Mouse (Mus musculus): ENCODE results near the gene Isg15.

DNA sequence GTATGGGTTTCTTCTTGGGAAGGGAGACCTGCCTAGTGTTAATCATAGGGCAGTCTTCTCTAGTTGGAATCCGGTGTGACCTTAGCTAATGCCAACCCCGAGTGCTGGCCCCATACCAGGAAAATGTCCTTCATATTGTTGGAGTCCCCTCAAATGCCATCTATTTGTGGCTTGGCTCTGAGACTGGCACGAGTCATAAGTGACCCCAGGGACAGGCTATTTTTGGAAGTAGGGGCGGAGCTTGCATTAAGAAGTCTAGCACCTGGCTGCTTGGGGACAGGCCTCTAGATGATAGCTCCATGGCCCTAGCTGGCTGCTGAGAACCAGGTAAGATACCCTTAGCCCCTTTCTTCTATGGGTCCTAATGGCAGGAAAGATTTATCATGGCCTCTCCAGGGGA, 15.0 kb upstream of the Isg15 start, which contains the start of gene Perm1:
- TF ChIP-seq GATA1 (IDR thresholded peaks at IDR 0.05; ENCODE audit: low read length) (no peak), TAL1 (IDR thresholded peaks at IDR 0.05; ENCODE audit: low read length) (no peak)

All from erythroblast, embryonic 14.5 days (primary cell).